Comparison of ENCODE assay signal across 8 mouse cellular contexts in genomic region chr15:102406196-102406911, GRCm38 (mm10). TPM values are rescaled to one million over a fixed set of nuclear protein-coding genes. Genes with fewer than 3 reads are reported as not detected.
DNase-seq lines count a peak whose midpoint lies in the region; ATAC-seq and TF ChIP-seq lines count a peak whose summit lies in the region.

No protein-coding gene starts in this region.

- H3K27ac ChIP-seq in heart, embryonic 14.5 days (replicated peaks in 1 of 2; ENCODE audit: control insufficient read depth in 1 of 2, insufficient read depth in 1 of 2, low read depth in 2 of 2, low read length in 2 of 2): peak overlapping the region in 1 of 2 experiments; percentile 97; a peak in 2 of 4 replicates
- H3K27ac ChIP-seq in liver, postnatal 0 days (ENCODE audit: low read depth): peak overlapping the region; percentile 99
- H3K27ac ChIP-seq in olfactory bulb, adult 2 months (ENCODE audit: insufficient read depth, low read depth, low read length): no peak overlapping the region

- H3K36me3 ChIP-seq in erythroblast, embryonic 14.5 days (ENCODE audit: control insufficient read depth): peaks cover 43% of the 10 kb centered on the region
- peaks cover 38% of the 10 kb centered on the region for H3K36me3 ChIP-seq in heart, embryonic 14.5 days (ENCODE audit: control insufficient read depth, insufficient read depth, low read length)
- H3K36me3 ChIP-seq in liver, postnatal 0 days (replicated peaks; ENCODE audit: insufficient read depth, low read length): peaks cover 35% of the 10 kb centered on the region

- no peak for TF ChIP-seq POLR2A in olfactory bulb, adult 2 months (IDR thresholded peaks at IDR 0.05; ENCODE audit: insufficient read depth, low read depth, low read length)

- H3K27me3 ChIP-seq in erythroblast, embryonic 14.5 days (ENCODE audit: control insufficient read depth): no peaks in the 10 kb centered on the region
- H3K27me3 ChIP-seq in heart, embryonic 14.5 days (ENCODE audit: control insufficient read depth, insufficient read depth, low read length): no peaks in the 10 kb centered on the region
- H3K27me3 ChIP-seq in liver, postnatal 0 days (ENCODE audit: insufficient read depth, low read length): no peaks in the 10 kb centered on the region

- H3K9me3 ChIP-seq in erythroblast, embryonic 14.5 days (ENCODE audit: control insufficient read depth, low read length): no peaks in the 10 kb centered on the region
- no peaks in the 10 kb centered on the region for H3K9me3 ChIP-seq in heart, embryonic 14.5 days (ENCODE audit: control insufficient read depth, low read length)
- H3K9me3 ChIP-seq in liver, postnatal 0 days (ENCODE audit: low read length): no peaks in the 10 kb centered on the region

- peak overlapping the region; percentile 94 for H3K9ac ChIP-seq in heart, embryonic 14.5 days (ENCODE audit: low read length)
- peak overlapping the region; percentile 95 for H3K9ac ChIP-seq in liver, postnatal 0 days (replicated peaks)

- under 1% methylated on average over 40 of the region's 69 CpGs for WGBS in heart, embryonic 14.5 days
- 1% methylated on average over 26 of the region's 69 CpGs for WGBS in liver, postnatal 0 days (ENCODE audit: insufficient replicate concordance)
- WGBS in olfactory bulb, adult 2 months: 1% methylated on average over 48 of the region's 69 CpGs

- DNase-seq in CD8-positive naive resting alpha-beta T cell, adult 2 months (ENCODE audit: low read depth in 2 of 2, low spot score in 2 of 2): peak; percentile 44
- peak; percentile 75 for DNase-seq in brain, adult 2 months (ENCODE audit: low read depth, low spot score)
- DNase-seq in kidney, postnatal 25 days: peak; percentile 86 to 97
- DNase-seq in liver, postnatal 0 days: peak; percentile 90
- DNase-seq in thymus, postnatal 14 days: peak; percentile 84

- peak overlapping the region; percentile 82 for H3K4me3 ChIP-seq in erythroblast, embryonic 14.5 days (replicated peaks)
- H3K4me3 ChIP-seq in heart, embryonic 14.5 days (ENCODE audit: control insufficient read depth in 1 of 2, insufficient read depth in 1 of 2, low read depth in 1 of 2, low read length in 2 of 2): peak overlapping the region; percentile 54 to 74
- peak overlapping the region; percentile 90 for H3K4me3 ChIP-seq in liver, postnatal 0 days (ENCODE audit: low read depth, low read length)
- peak overlapping the region; percentile 71 for H3K4me3 ChIP-seq in olfactory bulb, adult 2 months (ENCODE audit: insufficient read depth, low read depth, low read length)

- peak overlapping the region; percentile 56 for H3K4me2 ChIP-seq in heart, embryonic 14.5 days (ENCODE audit: low read length)
- H3K4me2 ChIP-seq in liver, postnatal 0 days (ENCODE audit: low read depth, low read length): peak overlapping the region; percentile 67

- H3K4me1 ChIP-seq in erythroblast, embryonic 14.5 days (ENCODE audit: control insufficient read depth): peaks cover 68% of the 10 kb centered on the region
- peaks cover 0 to 28% of the 10 kb centered on the region in 2 experiments; a peak in 3 of 4 replicates for H3K4me1 ChIP-seq in heart, embryonic 14.5 days (ENCODE audit: control insufficient read depth in 2 of 2, insufficient read depth in 2 of 2, low read length in 2 of 2)
- peaks cover 26% of the 10 kb centered on the region for H3K4me1 ChIP-seq in liver, postnatal 0 days (ENCODE audit: insufficient read depth)
- H3K4me1 ChIP-seq in olfactory bulb, adult 2 months (ENCODE audit: control insufficient read depth, insufficient read depth, low read length): peaks cover 16% of the 10 kb centered on the region

- peak; percentile 31; the same call in 1 of the 2 replicates for TF ChIP-seq EP300 in liver, postnatal 0 days (IDR thresholded peaks at IDR 0.05; ENCODE audit: low read depth)

- peak; percentile 44 for ATAC-seq in heart, embryonic 14.5 days (ENCODE audit: insufficient number of reproducible peaks, insufficient read depth, low FRiP score, low read depth)
- peak; percentile 22 for ATAC-seq in liver, postnatal 0 days

- TF ChIP-seq CTCF in liver, postnatal 0 days (IDR thresholded peaks at IDR 0.05; ENCODE audit: low read depth): no peak
- no peak for TF ChIP-seq CTCF in olfactory bulb, adult 2 months (IDR thresholded peaks at IDR 0.05; ENCODE audit: insufficient read depth, low read depth, low read length)

RNA-seq across cellular contexts. Expression of gene Sp1, which starts 0.4 kb away (rescaled TPM):
- 0.32 and 0.93 TPM in 2 replicates for polyA plus RNA-seq in erythroblast, embryonic 14.5 days (2012)
- polyA plus RNA-seq in heart, embryonic 14.5 days (2014; fragmentation: Nextera tagmentation; extraction: Ambion mirVana): 8.0 and 8.2 TPM in 2 replicates
- 2.8 and 2.9 TPM in 2 replicates for polyA plus RNA-seq in liver, postnatal 0 days (2015; fragmentation: Nextera tagmentation; extraction: Ambion mirVana)
- 98.4 TPM in 1 of 2 replicates, not detected in the other for polyA plus RNA-seq in olfactory bulb, adult 2 months (2012; ENCODE audit: insufficient read depth, insufficient read length, low replicate concordance, missing spikeins)

RNA-seq across cellular contexts. Expression of gene Amhr2, which starts 38.8 kb away (rescaled TPM):
- polyA plus RNA-seq in erythroblast, embryonic 14.5 days (2012): 0.03 and 0.08 TPM in 2 replicates
- 2.1 and 3.1 TPM in 2 replicates for polyA plus RNA-seq in heart, embryonic 14.5 days (2014; fragmentation: Nextera tagmentation; extraction: Ambion mirVana)
- 0.36 and 0.60 TPM in 2 replicates for polyA plus RNA-seq in liver, postnatal 0 days (2015; fragmentation: Nextera tagmentation; extraction: Ambion mirVana)
- polyA plus RNA-seq in olfactory bulb, adult 2 months (2012; ENCODE audit: insufficient read depth, insufficient read length, low replicate concordance, missing spikeins): not detected in 2 replicates

RNA-seq across cellular contexts. Expression of gene Sp7, which starts 39.4 kb away (rescaled TPM):
- polyA plus RNA-seq in erythroblast, embryonic 14.5 days (2012): not detected in 2 replicates
- 0.22 TPM in 1 of 2 replicates, not detected in the other for polyA plus RNA-seq in heart, embryonic 14.5 days (2014; fragmentation: Nextera tagmentation; extraction: Ambion mirVana)
- polyA plus RNA-seq in liver, postnatal 0 days (2015; fragmentation: Nextera tagmentation; extraction: Ambion mirVana): not detected in 2 replicates
- not detected in 2 replicates for polyA plus RNA-seq in olfactory bulb, adult 2 months (2012; ENCODE audit: insufficient read depth, insufficient read length, low replicate concordance, missing spikeins)

RNA-seq across cellular contexts. Expression of gene Prr13, which starts 52.5 kb away (rescaled TPM):
- 28.4 and 73.8 TPM in 2 replicates for polyA plus RNA-seq in erythroblast, embryonic 14.5 days (2012)
- polyA plus RNA-seq in heart, embryonic 14.5 days (2014; fragmentation: Nextera tagmentation; extraction: Ambion mirVana): 108 and 114 TPM in 2 replicates
- 76.0 and 77.2 TPM in 2 replicates for polyA plus RNA-seq in liver, postnatal 0 days (2015; fragmentation: Nextera tagmentation; extraction: Ambion mirVana)
- polyA plus RNA-seq in olfactory bulb, adult 2 months (2012; ENCODE audit: insufficient read depth, insufficient read length, low replicate concordance, missing spikeins): not detected in 2 replicates

RNA-seq across cellular contexts. Expression of gene Aaas, which starts 55.8 kb away (rescaled TPM):
- polyA plus RNA-seq in erythroblast, embryonic 14.5 days (2012): 13.7 and 18.1 TPM in 2 replicates
- polyA plus RNA-seq in heart, embryonic 14.5 days (2014; fragmentation: Nextera tagmentation; extraction: Ambion mirVana): 45.0 and 48.4 TPM in 2 replicates
- 15.6 and 18.8 TPM in 2 replicates for polyA plus RNA-seq in liver, postnatal 0 days (2015; fragmentation: Nextera tagmentation; extraction: Ambion mirVana)
- polyA plus RNA-seq in olfactory bulb, adult 2 months (2012; ENCODE audit: insufficient read depth, insufficient read length, low replicate concordance, missing spikeins): not detected in 2 replicates
